In genomic region chr3:34391275-34391674, GRCm38 (mm10) we compare ENCODE assay signal across 28 mouse cellular contexts.
A peak's percentile ranks its signal among the peaks of the same experiment; 100 is the strongest.
DNase-seq lines count a peak whose midpoint lies in the region; ATAC-seq and TF ChIP-seq lines count a peak whose summit lies in the region.
"Had no signal": no experiment of that assay in that cellular context is flagged by ENCODE, and none has a peak within 500 bp of the region (broad histone marks: within the 10 kb centered on the region; RNA-seq: fewer than 3 reads in every experiment).

No protein-coding gene starts in this region.

- H3K9ac ChIP-seq in intestine, postnatal 0 days (ENCODE audit: low read depth, low read length): no peak overlapping the region
- H3K9ac ChIP-seq in intestine, embryonic 16.5 days (ENCODE audit: low read depth, low read length): no peak overlapping the region
- H3K9ac ChIP-seq: forebrain, embryonic 15.5 days; heart, embryonic 13.5 days; hindbrain, embryonic 13.5 days; limb, embryonic 13.5 days; liver, embryonic 13.5 days; lung, embryonic 15.5 days; neural tube, embryonic 15.5 days had no signal

- no peak for ATAC-seq in intestine, postnatal 0 days
- ATAC-seq in intestine, embryonic 16.5 days: no peak
- ATAC-seq: forebrain, embryonic 15.5 days; inflammation-experienced regulatory T-cells, adult 6 months had no signal

- no peak for TF ChIP-seq POLR2A in testis, adult 2 months (IDR thresholded peaks at IDR 0.05; ENCODE audit: control insufficient read depth, low read depth, low read length)

- no peak overlapping the region for H3K27ac ChIP-seq in intestine, postnatal 0 days (ENCODE audit: low read depth, low read length)
- no peak overlapping the region for H3K27ac ChIP-seq in intestine, embryonic 16.5 days (ENCODE audit: low read length)
- H3K27ac ChIP-seq in testis, adult 2 months (ENCODE audit: control insufficient read depth, insufficient read depth, low read depth, low read length): no peak overlapping the region
- H3K27ac ChIP-seq: embryonic facial prominence, embryonic 10.5 days; forebrain, embryonic 15.5 days; heart, adult 2 months; heart, embryonic 13.5 days; hindbrain, embryonic 13.5 days; limb, embryonic 13.5 days; liver, embryonic 13.5 days; lung, embryonic 15.5 days; midbrain, embryonic 10.5 days; neural tube, embryonic 15.5 days had no signal

- WGBS in intestine, postnatal 0 days: 84% methylated on average over 2 of the region's 2 CpGs
- WGBS in intestine, embryonic 16.5 days: 97% methylated on average over 2 of the region's 2 CpGs

- intact Hi-C loops in heart, postnatal 25 days (cut with DNase I): no loop called here

- no peaks in the 10 kb centered on the region for H3K27me3 ChIP-seq in intestine, postnatal 0 days (replicated peaks; ENCODE audit: control insufficient read depth, insufficient read depth, low read length)
- no peaks in the 10 kb centered on the region for H3K27me3 ChIP-seq in intestine, embryonic 16.5 days (replicated peaks; ENCODE audit: control insufficient read depth, insufficient read depth, low read length)
- H3K27me3 ChIP-seq in testis, adult 2 months (ENCODE audit: control insufficient read depth, insufficient read depth, low read length): no peaks in the 10 kb centered on the region
- H3K27me3 ChIP-seq: forebrain, embryonic 15.5 days; heart, embryonic 13.5 days; hindbrain, embryonic 13.5 days; limb, embryonic 13.5 days; liver, embryonic 13.5 days; lung, embryonic 15.5 days; neural tube, embryonic 15.5 days had no signal

- TF ChIP-seq CTCF in intestine, postnatal 0 days (IDR thresholded peaks at IDR 0.05; ENCODE audit: low read depth): peak; percentile 33; the same call in 1 of the 2 replicates
- peak; percentile 58; the same call in 1 of the 2 replicates for TF ChIP-seq CTCF in testis, adult 2 months (IDR thresholded peaks at IDR 0.05; ENCODE audit: control insufficient read depth, insufficient read depth, insufficient replicate concordance, low read depth, low read length)

- no peaks in the 10 kb centered on the region for H3K36me3 ChIP-seq in intestine, postnatal 0 days (ENCODE audit: control insufficient read depth, insufficient read depth)
- no peaks in the 10 kb centered on the region for H3K36me3 ChIP-seq in intestine, embryonic 16.5 days (ENCODE audit: control insufficient read depth, insufficient read depth, low read length)
- no peaks in the 10 kb centered on the region for H3K36me3 ChIP-seq in testis, adult 2 months (ENCODE audit: control insufficient read depth, insufficient read depth, low read length)
- H3K36me3 ChIP-seq: embryonic facial prominence, embryonic 10.5 days; forebrain, embryonic 15.5 days; heart, embryonic 13.5 days; hindbrain, embryonic 13.5 days; limb, embryonic 13.5 days; liver, embryonic 13.5 days; lung, embryonic 15.5 days; midbrain, embryonic 10.5 days; neural tube, embryonic 15.5 days had no signal

- no peaks in the 10 kb centered on the region for H3K4me1 ChIP-seq in intestine, postnatal 0 days (replicated peaks; ENCODE audit: control insufficient read depth, insufficient read depth, low read length)
- H3K4me1 ChIP-seq in intestine, embryonic 16.5 days (ENCODE audit: control insufficient read depth, insufficient read depth, low read length): no peaks in the 10 kb centered on the region
- H3K4me1 ChIP-seq in testis, adult 2 months (ENCODE audit: control insufficient read depth, insufficient read depth, low read length): no peaks in the 10 kb centered on the region
- H3K4me1 ChIP-seq: embryonic facial prominence, embryonic 10.5 days; forebrain, embryonic 15.5 days; heart, embryonic 13.5 days; hindbrain, embryonic 13.5 days; limb, embryonic 13.5 days; liver, embryonic 13.5 days; lung, embryonic 15.5 days; neural tube, embryonic 15.5 days had no signal

- DNase-seq in testis, postnatal 14 days (ENCODE audit: low spot score): no peak
- peak; percentile 64 for DNase-seq in R1 (ENCODE audit: low read depth, low spot score)
- DNase-seq in heart, postnatal 25 days (ENCODE audit: low spot score): no peak
- no peak for DNase-seq in gastrocnemius, postnatal 10 days
- no peak for DNase-seq in kidney, adult 8-10 months
- DNase-seq: adrenal gland, postnatal 14 days; cerebellum, postnatal 10 days; gastrocnemius, postnatal 36 days; heart, adult 2 months; heart, postnatal 14 days; kidney, adult 9 months; kidney, postnatal 36 days; liver, embryonic 13.5 days; right cerebral cortex, adult 18-20 months; right cerebral cortex, postnatal 4 days; thymus, adult 2 months had no signal

- no peak overlapping the region for H3K4me2 ChIP-seq in intestine, postnatal 0 days (replicated peaks; ENCODE audit: low read depth)
- H3K4me2 ChIP-seq in intestine, embryonic 16.5 days (ENCODE audit: low read depth, low read length): no peak overlapping the region
- H3K4me2 ChIP-seq: forebrain, embryonic 15.5 days; heart, embryonic 13.5 days; hindbrain, embryonic 13.5 days; limb, embryonic 13.5 days; liver, embryonic 13.5 days; lung, embryonic 15.5 days; neural tube, embryonic 15.5 days had no signal

- H3K4me3 ChIP-seq in intestine, postnatal 0 days (ENCODE audit: low read depth, low read length): no peak overlapping the region
- no peak overlapping the region for H3K4me3 ChIP-seq in intestine, embryonic 16.5 days (ENCODE audit: low read length)
- H3K4me3 ChIP-seq in testis, adult 2 months (ENCODE audit: control insufficient read depth, low read depth, low read length): no peak overlapping the region
- H3K4me3 ChIP-seq: embryonic facial prominence, embryonic 10.5 days; forebrain, embryonic 15.5 days; heart, adult 2 months; heart, embryonic 13.5 days; hindbrain, embryonic 13.5 days; limb, embryonic 13.5 days; liver, embryonic 13.5 days; lung, embryonic 15.5 days; midbrain, embryonic 10.5 days; neural tube, embryonic 15.5 days had no signal

- H3K9me3 ChIP-seq in intestine, postnatal 0 days (ENCODE audit: control insufficient read depth): 0 out of 2 replicates have a peak, but pooled peaks cover 2% of the 10 kb centered on the region
- H3K9me3 ChIP-seq in intestine, embryonic 16.5 days (ENCODE audit: control insufficient read depth, low read length): no peaks in the 10 kb centered on the region
- H3K9me3 ChIP-seq: forebrain, embryonic 15.5 days; lung, embryonic 15.5 days; neural tube, embryonic 15.5 days had no signal
